Mouse (Mus musculus) MEL (cell line): ENCODE results near the gene Ank2. TPM values are rescaled to one million over a fixed set of nuclear protein-coding genes. Genes with fewer than 3 reads are reported as not detected.

Experiments used
- DNase-seq: peaks from one replicate; pipeline ENCODE4 v3.0.0; 2011; ENCODE audit warnings: low read depth, low spot score
- H3K27ac ChIP-seq: 2 replicates; pipeline ENCODE4 v1.5.1; 2012; ENCODE audit warnings: low read depth, mild to moderate bottlenecking, control low read depth, low read length, moderate library complexity; ENCODE audit not compliant: control insufficient read depth
- H3K27me3 ChIP-seq, 2 experiments: fragments of 150-350 bp in 1 of 2; sonication (generic) in 1 of 2; 2 replicates each; pipeline ENCODE4 v1.6.1; 2012; ENCODE audit warnings: low read length in 2 of 2, mild to moderate bottlenecking in 2 of 2, improper control_type of control experiment in 1 of 2, moderate library complexity in 1 of 2; ENCODE audit not compliant: insufficient read depth in 2 of 2, control insufficient read depth in 1 of 2
- H3K36me3 ChIP-seq, 2 experiments: 2 replicates each; pipeline ENCODE4 v1.6.1; 2012 to 2014; ENCODE audit warnings: low read length in 2 of 2, improper control_type of control experiment in 1 of 2, inconsistent platforms in 1 of 2, mild to moderate bottlenecking in 1 of 2; ENCODE audit not compliant: insufficient read depth in 2 of 2, control insufficient read depth in 1 of 2
- H3K4me1 ChIP-seq, 2 experiments: fragments of 150-350 bp in 1 of 2; sonication (generic) in 1 of 2; 2 replicates each; pipeline ENCODE4 v1.6.1; 2012; ENCODE audit warnings: low read length in 2 of 2, improper control_type of control experiment in 1 of 2, mild to moderate bottlenecking in 1 of 2; ENCODE audit not compliant: insufficient read depth in 2 of 2, control insufficient read depth in 1 of 2
- H3K4me3 ChIP-seq, 2 experiments: fragments of 150-350 bp in 1 of 2; sonication (generic) in 1 of 2; 2 replicates each; pipeline ENCODE4 v1.5.1; 2012; ENCODE audit warnings: low read depth in 2 of 2, low read length in 2 of 2, mild to moderate bottlenecking in 2 of 2, moderate library complexity in 2 of 2, control low read depth in 1 of 2, improper control_type of control experiment in 1 of 2; ENCODE audit not compliant: control insufficient read depth in 1 of 2, insufficient read depth in 1 of 2
- H3K79me2 ChIP-seq: 2 replicates; pipeline ENCODE4 v1.6.1; 2012; ENCODE audit warnings: mild to moderate bottlenecking, low read length, moderate library complexity; ENCODE audit not compliant: control insufficient read depth, poor library complexity, insufficient read depth
- H3K9ac ChIP-seq: 2 replicates; pipeline ENCODE4 v1.6.1; 2012; ENCODE audit warnings: low read depth, mild to moderate bottlenecking, control low read depth, low read length, moderate library complexity; ENCODE audit not compliant: control insufficient read depth, poor library complexity, severe bottlenecking
- H3K9me3 ChIP-seq: fragments of 150-350 bp; sonication (generic); replicated peaks from 2 replicates; pipeline ENCODE4 v1.6.1; 2012; ENCODE audit warnings: mild to moderate bottlenecking, low read length, improper control_type of control experiment, moderate library complexity; ENCODE audit not compliant: insufficient read depth
- CTCF ChIP-seq, 3 experiments: IDR thresholded peaks in 2 of 3; conservative IDR thresholded peaks in 1 of 3; 2 replicates each; pipeline ENCODE4 v1.5.1; 2011 to 2012; ENCODE audit warnings: low read length in 3 of 3, low read depth in 2 of 3, mild to moderate bottlenecking in 2 of 3, improper control_type of control experiment in 1 of 3, inconsistent platforms in 1 of 3, mixed read lengths in 1 of 3, moderate library complexity in 1 of 3; ENCODE audit not compliant: control insufficient read depth in 1 of 3, insufficient read depth in 1 of 3, poor library complexity in 1 of 3, severe bottlenecking in 1 of 3
- EP300 ChIP-seq, 2 experiments: IDR thresholded peaks; 2 replicates each; pipeline ENCODE4 v1.6.1; 2011; ENCODE audit warnings: improper control_type of control experiment in 2 of 2, low read length in 2 of 2, low read depth in 1 of 2, mild to moderate bottlenecking in 1 of 2
- HCFC1 ChIP-seq: IDR thresholded peaks from 2 replicates; pipeline ENCODE4 v1.6.1; 2012; ENCODE audit warnings: low read depth, mild to moderate bottlenecking, inconsistent platforms, low read length, improper control_type of control experiment, moderate library complexity
- JUND ChIP-seq: IDR thresholded peaks from 2 replicates; pipeline ENCODE4 v1.6.1; 2011; ENCODE audit warnings: low read depth, mild to moderate bottlenecking, improper control_type of control experiment, low read length
- KAT2A ChIP-seq: conservative IDR thresholded peaks from 2 replicates; pipeline ENCODE4 v1.6.1; 2012; ENCODE audit warnings: low read depth, low read length, improper control_type of control experiment, inconsistent platforms
- MAZ ChIP-seq: IDR thresholded peaks from 2 replicates; pipeline ENCODE4 v1.6.1; 2012; ENCODE audit warnings: low read depth, mild to moderate bottlenecking, inconsistent platforms, low read length, improper control_type of control experiment
- MEF2A ChIP-seq: IDR thresholded peaks from 2 replicates; pipeline ENCODE4 v1.6.1; 2014; ENCODE audit warnings: low read depth, mild to moderate bottlenecking, inconsistent platforms, low read length, improper control_type of control experiment; ENCODE audit not compliant: poor library complexity, insufficient replicate concordance, severe bottlenecking; ENCODE audit errors: extremely low read depth
- POLR2A ChIP-seq, 2 experiments: IDR thresholded peaks; 2 replicates each; pipeline ENCODE4 v1.6.1; 2011 to 2012; ENCODE audit warnings: low read length in 2 of 2, mild to moderate bottlenecking in 2 of 2, control low read depth in 1 of 2, improper control_type of control experiment in 1 of 2, low read depth in 1 of 2, moderate library complexity in 1 of 2; ENCODE audit not compliant: control insufficient read depth in 1 of 2, insufficient read depth in 1 of 2, poor library complexity in 1 of 2
- POLR2AphosphoS5 ChIP-seq: IDR thresholded peaks from 2 replicates; pipeline ENCODE4 v1.6.1; 2012; ENCODE audit warnings: low read depth, borderline replicate concordance, mild to moderate bottlenecking, inconsistent platforms, low read length, moderate library complexity, mixed read lengths
- RAD21 ChIP-seq: IDR thresholded peaks from 2 replicates; pipeline ENCODE4 v1.6.1; 2011; ENCODE audit warnings: mild to moderate bottlenecking, low read depth, low read length, improper control_type of control experiment
- RCOR1 ChIP-seq: IDR thresholded peaks from 2 replicates; pipeline ENCODE4 v1.6.1; 2012; ENCODE audit warnings: low read depth, mild to moderate bottlenecking, inconsistent platforms, low read length, improper control_type of control experiment
- SMC3 ChIP-seq: IDR thresholded peaks from 2 replicates; pipeline ENCODE4 v1.6.1; 2011; ENCODE audit warnings: low read depth, low read length, improper control_type of control experiment
- TCF12 ChIP-seq: IDR thresholded peaks from 2 replicates; pipeline ENCODE4 v1.6.1; 2014; ENCODE audit warnings: low read depth, mild to moderate bottlenecking, inconsistent platforms, low read length, improper control_type of control experiment, moderate library complexity
- UBTF ChIP-seq: IDR thresholded peaks from 2 replicates; pipeline ENCODE4 v1.6.1; 2012; ENCODE audit warnings: low read depth, mild to moderate bottlenecking, inconsistent platforms, low read length, improper control_type of control experiment, moderate library complexity, borderline replicate concordance; ENCODE audit not compliant: insufficient read depth
- ZMIZ1 ChIP-seq: IDR thresholded peaks from 2 replicates; pipeline ENCODE4 v1.6.1; 2012; ENCODE audit warnings: low read depth, mild to moderate bottlenecking, inconsistent platforms, low read length, improper control_type of control experiment, moderate library complexity
- polyA plus RNA-seq, 2 experiments: library from polyadenylated mRNA; stranded (reverse) in 1 of 2; unstranded in 1 of 2; fragments of >175 nt in 1 of 2; fragments of >200 nt in 1 of 2; gene quantifications; 2 replicates each; pipeline versions ENCODE4 v1.2.1 to v1.2.4; 2012; ENCODE audit warnings: low replicate concordance in 2 of 2, low read depth in 1 of 2; ENCODE audit not compliant: insufficient read length in 2 of 2, insufficient read depth in 1 of 2, missing spikeins in 1 of 2
- total RNA-seq: library from RNA; depleted of rRNA; stranded (reverse); fragments of 300-350 nt; gene quantifications from 2 replicates; pipeline ENCODE4 v1.2.3, GENCODE M21; 2012

The Ank2 gene
- total and polyA plus RNA-seq, 3 experiments, result 2.7 to 4.5 TPM; not detected in 1

GRCm38 (mm10) chr3:127129750-127130149, 369.4 kb downstream of the Ank2 start:
- Histone ChIP-seq H3K4me1 (no peaks in the 10 kb centered on the region), H3K4me3 (no peak overlapping the region), H3K27ac (no peak overlapping the region), H3K9ac (no peak overlapping the region), H3K36me3 (no peaks in the 10 kb centered on the region), H3K9me3 (no peaks in the 10 kb centered on the region)
- no peak for TF ChIP-seq ZMIZ1
- no peak for TF ChIP-seq SMC3
- TF ChIP-seq HCFC1, result no peak
- no peak for TF ChIP-seq RAD21
- TF ChIP-seq CTCF (IDR thresholded peaks at IDR 0.05 in 2 of 3, conservative IDR thresholded peaks at IDR 0.05 in 1 of 3; ENCODE audit: control insufficient read depth in 1 of 3, insufficient read depth in 1 of 3, low read depth in 2 of 3, low read length in 3 of 3, poor library complexity in 1 of 3, severe bottlenecking in 1 of 3), result no peak
- no peak for TF ChIP-seq MAZ
- TF ChIP-seq JUND, result no peak
- TF ChIP-seq POLR2A (IDR thresholded peaks at IDR 0.05; ENCODE audit: control insufficient read depth in 1 of 2, insufficient read depth in 1 of 2, low read depth in 1 of 2, low read length in 2 of 2, poor library complexity in 1 of 2), result no peak
- TF ChIP-seq, all 39 proteins: peak for 0
- Histone ChIP-seq H3K79me2 (no peaks in the 10 kb centered on the region), H3K27me3 (no peaks in the 10 kb centered on the region)
- DNase-seq, result no peak

- TF ChIP-seq RCOR1 (no peak), RAD21 (no peak), JUND (no peak), HCFC1 (no peak), EP300 (IDR thresholded peaks at IDR 0.05; ENCODE audit: low read depth in 1 of 2, low read length in 2 of 2) (no peak), CTCF (IDR thresholded peaks at IDR 0.05 in 2 of 3, conservative IDR thresholded peaks at IDR 0.05 in 1 of 3; ENCODE audit: control insufficient read depth in 1 of 3, insufficient read depth in 1 of 3, low read depth in 2 of 3, low read length in 3 of 3, poor library complexity in 1 of 3, severe bottlenecking in 1 of 3) (no peak), MEF2A (no peak), UBTF (no peak), TCF12 (no peak), POLR2AphosphoS5 (no peak), KAT2A (no peak)
Measured at GRCm38 (mm10) chr3:127127611-127128010, 371.5 kb downstream of the Ank2 start.

More at GRCm38 (mm10) chr3:127127611-127128010, 371.5 kb downstream of the Ank2 start:
- Histone ChIP-seq H3K4me1 (no peaks in the 10 kb centered on the region), H3K4me3 (no peak overlapping the region), H3K9ac (no peak overlapping the region), H3K79me2 (no peaks in the 10 kb centered on the region), H3K27me3 (no peaks in the 10 kb centered on the region), H3K27ac (no peak overlapping the region), H3K9me3 (no peaks in the 10 kb centered on the region), H3K36me3 (no peaks in the 10 kb centered on the region)
- no peak for DNase-seq
